Comparison of ENCODE assay signal across 8 mouse cellular contexts in genomic region chr8:126944781-126945691, GRCm38 (mm10). TPM values are rescaled to one million over a fixed set of nuclear protein-coding genes. Genes with fewer than 3 reads are reported as not detected.
DNase-seq lines count a peak whose midpoint lies in the region; ATAC-seq and TF ChIP-seq lines count a peak whose summit lies in the region.

No protein-coding gene starts in this region.

- H3K4me1 ChIP-seq in cortical plate, adult 2 months (ENCODE audit: control insufficient read depth, insufficient read depth, low read length), result peaks cover 7% of the 10 kb centered on the region; the same call in 1 of the 2 replicates
- peaks cover 42% of the 10 kb centered on the region for H3K4me1 ChIP-seq in heart, embryonic 13.5 days
- H3K4me1 ChIP-seq in lung, postnatal 0 days (ENCODE audit: insufficient read depth, low read depth, low read length), result peaks cover 7% of the 10 kb centered on the region

- no peaks in the 10 kb centered on the region for H3K27me3 ChIP-seq in heart, embryonic 13.5 days (replicated peaks)
- H3K27me3 ChIP-seq in lung, postnatal 0 days (replicated peaks; ENCODE audit: insufficient read depth, low read length), result no peaks in the 10 kb centered on the region

- TF ChIP-seq POLR2A in cortical plate, adult 2 months (IDR thresholded peaks at IDR 0.05; ENCODE audit: extremely low read depth, insufficient read depth, low read length), result peak; percentile 65; the same call in 1 of the 2 replicates

- peak overlapping the region; percentile 95 for H3K4me3 ChIP-seq in cortical plate, adult 2 months (ENCODE audit: insufficient read depth, low read length)
- H3K4me3 ChIP-seq in heart, embryonic 13.5 days, result peak overlapping the region; percentile 91
- peak overlapping the region; percentile 59 for H3K4me3 ChIP-seq in lung, postnatal 0 days (ENCODE audit: low read depth, low read length)

- TF ChIP-seq CTCF in cortical plate, adult 2 months (IDR thresholded peaks at IDR 0.05; ENCODE audit: extremely low read depth, insufficient read depth, low read length), result no peak
- no peak for TF ChIP-seq CTCF in lung, postnatal 0 days (IDR thresholded peaks at IDR 0.05)

- no peaks in the 10 kb centered on the region for H3K9me3 ChIP-seq in heart, embryonic 13.5 days
- no peaks in the 10 kb centered on the region for H3K9me3 ChIP-seq in lung, postnatal 0 days (ENCODE audit: low read length)

- peak overlapping the region; percentile 85 for H3K4me2 ChIP-seq in heart, embryonic 13.5 days
- peak overlapping the region; percentile 87 for H3K4me2 ChIP-seq in lung, postnatal 0 days (replicated peaks; ENCODE audit: low read depth, low read length)

- H3K9ac ChIP-seq in heart, embryonic 13.5 days, result peak overlapping the region; percentile 99
- H3K9ac ChIP-seq in lung, postnatal 0 days (replicated peaks; ENCODE audit: low read depth), result peak overlapping the region; percentile 88

- H3K36me3 ChIP-seq in heart, embryonic 13.5 days, result peaks cover 30% of the 10 kb centered on the region
- peaks cover 6% of the 10 kb centered on the region; the same call in 1 of the 2 replicates for H3K36me3 ChIP-seq in lung, postnatal 0 days (ENCODE audit: insufficient read depth, low read length)

- ATAC-seq in heart, embryonic 13.5 days (ENCODE audit: extremely low read depth, insufficient number of reproducible peaks, low FRiP score, low TSS enrichment), result peak; percentile 46
- ATAC-seq in lung, postnatal 0 days, result peak; percentile 72

- WGBS in heart, embryonic 13.5 days, result under 1% methylated on average over 46 of the region's 46 CpGs
- 0% methylated on average over 42 of the region's 46 CpGs for whole genome bisulfite sequencing in lung, postnatal 0 days

- peak; percentile 8 to 18 for DNase-seq in CD8-positive naive resting alpha-beta T cell, adult 2 months (ENCODE audit: low read depth in 2 of 2, low spot score in 2 of 2)
- DNase-seq in T-cell, adult 2 months (ENCODE audit: low spot score), result peak; percentile 56
- peak; percentile 74 for DNase-seq in kidney, postnatal 10 days
- peak; percentile 68 for DNase-seq in lung, postnatal 0 days (ENCODE audit: low spot score)
- DNase-seq in retina, postnatal 1 day, result peak; percentile 83
- DNase-seq in adipocyte (ENCODE audit: low spot score), result no peak

- TF ChIP-seq EP300 in lung, postnatal 0 days (IDR thresholded peaks at IDR 0.05), result no peak

- H3K27ac ChIP-seq in cortical plate, adult 2 months (ENCODE audit: insufficient read depth, low read length), result peak overlapping the region; percentile 48
- peak overlapping the region; percentile 93 for H3K27ac ChIP-seq in heart, embryonic 13.5 days (replicated peaks)
- peak overlapping the region; percentile 89 for H3K27ac ChIP-seq in lung, postnatal 0 days (ENCODE audit: low read length)

RNA-seq across cellular contexts. Expression of gene Tomm20, which starts 0.6 kb away (rescaled TPM):
- polyA plus RNA-seq in cortical plate, adult 2 months (2012; rRNA removed), result 113 and 125 TPM in 2 replicates
- polyA plus RNA-seq in heart, embryonic 13.5 days (2015; fragmentation: Nextera tagmentation; extraction: Ambion mirVana), result 172 and 209 TPM in 2 replicates
- polyA plus RNA-seq in lung, postnatal 0 days (2015; fragmentation: Nextera tagmentation; extraction: Ambion mirVana), result 138 and 155 TPM in 2 replicates

RNA-seq across cellular contexts. Expression of gene Rbm34, which starts 25.8 kb away (rescaled TPM):
- polyA plus RNA-seq in cortical plate, adult 2 months (2012; rRNA removed), result 9.3 and 10.5 TPM in 2 replicates
- polyA plus RNA-seq in heart, embryonic 13.5 days (2015; fragmentation: Nextera tagmentation; extraction: Ambion mirVana), result 10.9 and 12.1 TPM in 2 replicates
- 15.5 and 18.9 TPM in 2 replicates for polyA plus RNA-seq in lung, postnatal 0 days (2015; fragmentation: Nextera tagmentation; extraction: Ambion mirVana)
